Mouse (Mus musculus): ENCODE measurements around the gene Eps8l2.

Eps8l2 gene

DNA sequence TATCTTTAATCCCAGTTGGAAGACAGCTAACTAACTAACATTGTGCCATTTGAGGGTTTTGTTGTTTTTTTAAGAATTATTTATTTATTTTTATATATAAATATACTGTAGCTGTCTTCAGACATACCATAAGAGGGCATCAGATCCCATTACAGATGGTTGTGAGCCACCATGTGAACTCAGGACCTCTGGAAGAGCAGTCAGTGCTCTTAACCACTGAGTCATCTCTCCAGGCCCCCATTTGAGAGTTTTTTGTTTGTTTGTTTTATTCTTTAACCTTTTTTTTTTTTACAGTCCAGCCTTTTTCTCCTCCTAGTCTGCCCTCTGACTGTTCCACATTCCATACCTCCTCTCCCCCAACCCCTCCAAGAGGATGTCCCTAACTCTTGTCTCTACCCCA is 8.0 kb upstream of the Eps8l2 start:
- no peak for DNase-seq (ENCODE audit: low spot score)

DNA sequence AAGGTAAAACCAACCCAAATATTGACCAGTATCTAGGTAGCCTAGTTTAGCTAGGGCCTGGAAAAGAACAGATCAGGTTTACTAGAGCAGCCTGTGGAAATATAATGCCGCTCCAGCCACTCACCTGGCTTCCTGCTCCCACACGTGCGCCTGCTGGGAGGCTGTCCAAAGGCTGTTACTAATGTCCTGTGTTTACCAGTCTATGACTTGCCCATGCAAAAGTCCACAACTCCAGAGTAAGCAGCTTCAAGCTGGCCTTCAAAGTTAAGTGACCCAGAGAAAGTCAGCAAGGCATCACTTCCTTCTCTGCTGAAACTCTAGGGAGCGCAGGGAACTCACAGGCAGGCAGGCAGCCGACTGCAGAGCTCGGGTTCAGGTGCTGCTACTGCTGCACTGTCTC is 6.7 kb upstream of the Eps8l2 start:
- DNase-seq (ENCODE audit: low spot score): no peak

DNA sequence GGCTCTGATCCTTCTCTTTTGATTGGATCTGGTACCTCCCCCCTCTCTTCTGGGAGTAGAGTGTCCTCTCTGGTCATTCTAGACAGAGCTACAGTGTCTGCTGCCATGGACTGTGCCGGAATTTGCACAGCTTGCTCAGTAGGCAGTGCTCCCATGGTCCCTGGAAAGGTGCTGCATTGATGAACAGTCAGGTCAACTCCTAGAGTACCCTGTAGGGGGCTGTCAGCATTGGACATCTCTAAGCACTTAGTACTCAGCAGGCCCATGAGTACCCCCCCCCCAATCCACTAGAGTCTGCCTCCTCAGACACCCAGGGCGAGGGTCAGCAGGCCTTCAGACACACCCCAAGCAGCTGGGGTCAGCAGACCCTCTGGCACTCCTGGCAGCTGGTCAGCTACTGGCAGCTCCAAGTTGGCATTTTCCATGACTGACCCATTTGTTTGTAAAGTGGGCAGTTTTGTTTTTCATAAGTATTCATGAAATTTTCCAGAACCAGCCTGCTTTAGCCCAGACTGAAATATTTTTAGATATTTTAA is 3.6 kb upstream of the Eps8l2 start:
- no peak for DNase-seq (ENCODE audit: low spot score)

DNA sequence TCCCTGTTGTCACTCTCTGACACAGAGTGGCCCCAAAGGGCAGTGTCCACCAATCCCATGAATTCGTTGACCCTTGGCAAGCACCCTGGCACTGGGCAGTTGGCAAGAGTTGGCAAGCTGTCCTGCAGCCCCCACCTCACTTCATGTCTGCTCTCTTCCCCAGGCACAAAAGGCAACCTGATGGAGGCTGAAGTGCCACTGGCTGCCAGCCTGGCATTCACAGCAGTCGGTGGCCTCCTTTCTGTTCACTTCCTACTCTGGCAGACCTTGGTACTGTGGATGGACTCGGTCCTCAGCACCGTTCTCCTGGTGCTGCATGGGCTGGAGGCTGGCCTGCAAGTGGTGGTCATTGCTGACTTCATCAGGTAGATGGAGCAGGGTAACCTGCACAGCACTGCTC is 3.0 kb upstream of the Eps8l2 start:
- DNase-seq (ENCODE audit: low spot score): no peak

DNA sequence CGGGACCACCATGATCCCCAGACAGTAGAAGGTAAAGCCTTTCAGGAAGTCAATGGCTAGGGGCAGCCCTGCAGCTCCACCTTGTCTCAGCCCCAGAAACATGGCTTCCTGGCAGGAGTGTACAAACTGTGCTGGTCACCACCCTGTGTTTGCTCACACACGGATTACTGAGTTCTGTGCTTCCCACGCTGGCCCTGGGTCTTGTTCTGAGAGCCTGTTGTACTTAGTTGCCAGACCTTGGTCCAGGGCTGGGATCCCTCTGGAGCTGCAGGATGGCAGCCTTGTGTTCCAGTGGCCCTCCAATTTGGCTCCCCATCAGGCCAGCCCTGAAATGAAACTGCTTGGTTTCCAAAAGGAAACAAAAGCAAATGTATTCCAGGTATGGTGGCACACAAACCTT is 2.4 kb upstream of the Eps8l2 start:
- no peak for DNase-seq (ENCODE audit: low spot score)

DNA sequence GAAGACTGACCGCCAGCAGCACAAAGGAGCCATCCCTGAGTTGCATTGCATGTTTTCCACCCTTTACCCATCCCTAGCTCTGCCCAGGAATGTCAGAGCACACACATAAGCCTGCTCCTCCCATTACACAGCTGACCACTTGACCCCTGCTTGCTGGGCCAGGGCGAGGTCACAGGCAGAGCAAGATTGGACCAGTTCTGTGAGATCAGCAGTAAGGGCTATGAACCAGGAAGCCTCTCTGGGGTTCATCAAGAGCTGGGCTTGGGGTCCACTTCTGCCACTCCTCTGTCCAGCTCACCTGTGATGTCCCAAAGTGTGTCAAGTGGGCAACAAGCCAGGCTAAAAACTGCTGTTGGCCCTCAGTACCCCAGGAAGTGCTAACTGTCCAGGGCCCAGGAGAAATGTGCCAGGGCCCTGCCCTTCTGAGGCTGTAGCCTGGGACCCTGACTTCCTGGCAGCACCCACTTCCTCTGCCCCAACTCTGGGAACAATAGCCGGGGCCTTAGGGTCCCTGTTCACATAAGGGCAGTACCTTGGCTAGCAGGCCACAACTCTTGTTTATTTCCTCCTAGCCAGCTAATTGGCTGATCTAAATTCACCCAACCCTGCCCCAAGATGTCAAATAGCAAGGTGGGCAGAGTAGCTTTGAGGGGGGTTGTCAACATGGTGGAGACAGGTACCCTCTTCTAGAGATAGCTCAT is 814 bp upstream of the Eps8l2 start:
- DNase-seq (ENCODE audit: low spot score): no peak

DNA sequence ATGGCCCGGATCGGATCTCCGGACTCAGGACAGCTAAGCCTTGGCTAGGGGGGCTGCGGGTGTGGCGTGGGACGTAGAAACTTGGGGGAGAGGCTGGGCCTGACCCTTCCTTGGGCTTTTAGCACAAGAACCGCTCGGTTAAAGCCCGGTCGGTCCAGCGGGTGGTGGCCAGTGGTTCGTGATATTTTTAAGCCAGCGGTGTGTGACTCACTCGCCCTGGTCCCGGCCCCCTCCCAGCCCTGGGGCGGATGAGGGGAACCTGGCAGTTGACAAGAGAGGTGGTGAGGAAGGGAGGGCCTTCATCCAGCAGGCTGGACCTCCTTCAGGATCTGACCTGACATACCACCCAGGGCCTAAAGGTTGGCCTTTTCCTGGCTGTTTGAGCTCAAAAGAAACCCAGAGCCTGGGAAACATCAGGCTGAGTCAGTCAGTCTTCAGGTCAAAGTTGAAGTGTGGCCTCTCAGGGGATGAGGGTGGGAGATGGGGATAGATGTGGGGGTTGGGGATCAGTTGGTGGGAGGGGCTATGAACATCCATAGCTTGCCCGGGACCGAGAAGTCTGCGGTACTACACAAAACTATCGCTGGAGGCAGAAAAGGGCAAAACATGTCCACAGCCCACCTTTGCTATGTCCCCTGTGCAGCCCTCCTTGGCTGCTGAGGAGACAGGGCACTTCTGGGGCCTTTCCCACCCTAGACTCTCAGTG is 688 bp downstream of the Eps8l2 start:
- no peak for DNase-seq (ENCODE audit: low spot score)

DNA sequence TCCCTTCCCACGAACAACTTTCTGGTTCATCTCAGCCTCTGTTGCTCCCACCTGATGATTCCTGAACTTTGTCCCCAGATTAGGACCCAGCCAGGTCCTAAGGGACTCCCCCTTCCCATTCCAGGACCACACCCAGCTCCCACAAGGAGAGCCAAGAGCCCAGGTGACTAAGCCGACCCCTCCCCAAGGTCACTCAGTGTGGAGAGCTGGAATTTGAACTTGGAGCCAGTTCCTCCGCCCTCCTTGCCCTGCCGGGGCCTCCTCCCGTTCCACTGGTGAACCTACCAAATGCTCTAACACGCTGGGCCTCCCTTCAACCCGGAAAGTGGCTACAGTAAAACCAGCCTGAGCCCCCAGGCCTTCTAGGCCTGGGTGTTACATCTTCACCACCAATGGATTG is 1.3 kb downstream of the Eps8l2 start:
- DNase-seq (ENCODE audit: low spot score): no peak

DNA sequence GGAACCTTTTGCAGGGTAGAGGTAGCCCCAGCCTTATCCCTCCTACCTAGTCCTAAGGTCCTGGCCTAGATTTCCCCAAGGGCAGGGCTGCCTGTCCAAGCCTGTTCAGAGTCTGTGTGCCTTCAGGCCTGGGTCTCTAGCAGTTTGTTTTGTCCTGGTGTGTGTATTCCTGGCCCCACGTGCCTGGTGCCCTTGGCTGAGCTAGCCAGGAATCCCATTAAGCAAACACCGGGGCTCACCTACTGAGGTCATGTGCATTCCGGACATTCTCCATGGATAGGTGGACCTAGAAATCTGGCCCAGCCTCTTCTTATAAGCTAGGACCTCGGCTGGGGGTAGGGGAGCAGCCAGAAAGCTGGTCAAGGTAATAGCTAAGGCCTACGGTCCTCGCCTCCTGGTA is 1.8 kb downstream of the Eps8l2 start:
- no peak for DNase-seq (ENCODE audit: low spot score)

DNA sequence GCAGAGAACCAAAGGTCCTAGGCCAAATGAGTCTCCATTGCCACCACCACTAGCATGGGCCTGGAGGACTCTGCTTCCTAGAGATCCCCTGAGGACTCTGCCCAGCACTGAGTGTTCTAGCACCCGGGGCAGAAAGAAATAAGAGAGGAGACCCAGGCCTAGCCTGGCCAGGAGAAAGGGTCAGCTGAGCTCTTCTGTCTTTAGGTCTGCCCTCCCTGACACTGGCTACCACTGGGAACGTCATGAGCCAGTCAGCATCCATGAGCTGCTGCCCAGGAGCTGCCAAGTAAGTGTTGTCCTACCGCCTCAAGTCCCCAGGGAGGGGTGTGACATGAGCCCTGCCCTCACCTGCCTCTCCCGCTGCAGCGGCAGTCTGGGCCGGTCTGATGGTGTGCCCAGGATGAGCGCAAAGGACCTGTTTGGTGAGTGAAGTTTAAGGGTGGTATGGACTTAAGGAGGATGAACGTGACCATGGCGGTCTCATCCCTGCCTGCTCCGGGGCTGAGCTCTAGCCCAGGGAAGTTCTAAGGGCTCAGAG is 3.1 kb downstream of the Eps8l2 start:
- no peak for DNase-seq (ENCODE audit: low spot score)

DNA sequence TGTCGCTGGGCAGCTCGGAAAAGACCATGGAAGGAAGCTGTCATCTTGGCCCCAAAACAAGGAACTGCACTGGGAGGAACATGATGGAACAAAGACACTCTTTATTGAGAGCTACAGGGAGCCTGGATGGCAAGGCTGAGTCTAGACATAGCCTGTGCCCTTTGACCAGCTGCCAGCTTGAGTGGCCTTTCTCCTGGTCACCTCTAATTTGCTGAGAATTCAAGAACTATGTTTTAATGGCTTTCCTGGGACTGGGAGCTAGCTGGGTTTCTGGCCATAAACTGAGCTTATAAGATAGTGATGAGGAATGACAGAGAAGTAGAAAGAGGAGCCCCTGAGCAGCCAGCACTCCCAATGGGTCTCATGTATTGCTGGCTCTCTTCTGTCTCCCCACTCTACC is 4.5 kb downstream of the Eps8l2 start:
- DNase-seq (ENCODE audit: low spot score): no peak

DNA sequence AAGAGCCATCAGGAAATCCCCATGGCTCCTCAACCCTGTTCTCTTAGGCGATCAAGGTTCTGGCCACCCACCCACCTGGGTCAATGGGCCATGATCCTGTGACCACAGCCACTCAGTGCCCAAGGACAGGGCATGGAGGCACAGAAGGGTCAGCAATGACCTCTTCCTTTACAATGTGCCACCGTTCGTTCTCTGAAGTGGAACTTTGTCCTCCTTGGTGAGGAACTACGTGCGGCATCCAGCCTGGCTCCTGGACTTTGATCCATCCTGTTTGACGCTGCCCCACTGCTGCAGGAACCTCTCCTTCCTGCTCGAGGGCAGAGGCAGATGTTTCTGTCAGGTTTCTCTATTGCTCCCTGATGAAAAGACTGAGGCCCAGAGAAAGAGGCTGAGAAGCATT is 5.0 kb downstream of the Eps8l2 start:
- DNase-seq (ENCODE audit: low spot score): no peak

DNA sequence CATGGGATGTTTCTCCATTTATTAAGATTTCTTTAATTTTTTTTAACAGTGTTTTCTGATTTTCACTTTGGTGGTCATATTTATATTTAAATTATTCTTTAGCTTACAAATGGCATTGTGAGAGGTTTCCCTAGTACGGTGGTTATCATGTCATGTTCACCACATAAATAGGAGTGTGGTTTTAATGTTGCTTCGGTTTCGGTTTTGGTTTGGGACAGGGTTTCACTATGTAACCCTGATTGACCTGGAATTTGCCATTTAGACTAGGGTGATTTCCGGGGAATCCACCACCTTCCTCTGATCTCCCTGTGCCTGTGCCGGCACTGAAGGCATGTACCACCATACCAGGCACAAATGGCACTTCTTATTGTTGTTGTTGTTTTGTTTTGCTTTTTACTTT is 6.1 kb downstream of the Eps8l2 start:
- no peak for DNase-seq (ENCODE audit: low spot score)

DNA sequence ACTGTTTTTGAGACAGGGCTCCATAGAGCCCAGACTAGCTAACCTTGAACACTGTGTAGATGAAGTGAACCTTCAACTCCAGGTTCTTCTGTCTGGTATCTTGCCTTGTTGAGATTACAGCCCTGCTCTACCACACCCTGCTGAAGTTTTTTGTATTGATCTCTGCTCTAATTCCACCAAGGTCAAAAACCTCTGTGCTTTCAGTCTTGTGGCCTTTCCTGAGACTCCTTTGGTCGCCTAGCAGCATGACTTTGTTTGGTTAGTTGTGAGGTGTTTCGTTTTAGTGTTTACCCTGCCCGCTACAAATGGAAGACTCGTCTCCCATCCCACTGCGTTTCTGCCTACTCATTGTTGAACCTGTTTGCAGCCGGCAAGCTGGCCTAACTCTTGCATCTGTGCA is 12.4 kb downstream of the Eps8l2 start:
- no peak for DNase-seq (ENCODE audit: low spot score)

DNA sequence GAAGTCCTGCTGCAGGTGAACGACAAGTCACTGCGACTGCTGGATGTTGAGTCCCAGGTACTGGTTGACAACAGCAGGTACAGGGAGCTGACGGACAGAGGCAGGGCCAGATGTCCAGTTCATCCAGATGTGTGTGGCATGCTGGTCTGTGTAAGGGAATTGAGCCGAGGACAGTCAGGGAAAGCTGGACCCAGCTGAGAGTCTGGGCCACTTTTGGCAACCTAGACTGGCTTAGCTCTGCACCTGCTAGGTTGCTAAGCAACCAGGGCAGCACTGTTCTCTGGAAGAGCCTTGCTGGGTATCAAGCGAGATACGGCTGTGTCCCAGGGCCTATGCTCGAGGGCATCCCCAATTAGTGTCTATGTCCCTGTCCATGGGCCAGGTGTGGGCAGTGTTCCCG is 16.4 kb downstream of the Eps8l2 start:
- DNase-seq (ENCODE audit: low spot score): no peak

DNA sequence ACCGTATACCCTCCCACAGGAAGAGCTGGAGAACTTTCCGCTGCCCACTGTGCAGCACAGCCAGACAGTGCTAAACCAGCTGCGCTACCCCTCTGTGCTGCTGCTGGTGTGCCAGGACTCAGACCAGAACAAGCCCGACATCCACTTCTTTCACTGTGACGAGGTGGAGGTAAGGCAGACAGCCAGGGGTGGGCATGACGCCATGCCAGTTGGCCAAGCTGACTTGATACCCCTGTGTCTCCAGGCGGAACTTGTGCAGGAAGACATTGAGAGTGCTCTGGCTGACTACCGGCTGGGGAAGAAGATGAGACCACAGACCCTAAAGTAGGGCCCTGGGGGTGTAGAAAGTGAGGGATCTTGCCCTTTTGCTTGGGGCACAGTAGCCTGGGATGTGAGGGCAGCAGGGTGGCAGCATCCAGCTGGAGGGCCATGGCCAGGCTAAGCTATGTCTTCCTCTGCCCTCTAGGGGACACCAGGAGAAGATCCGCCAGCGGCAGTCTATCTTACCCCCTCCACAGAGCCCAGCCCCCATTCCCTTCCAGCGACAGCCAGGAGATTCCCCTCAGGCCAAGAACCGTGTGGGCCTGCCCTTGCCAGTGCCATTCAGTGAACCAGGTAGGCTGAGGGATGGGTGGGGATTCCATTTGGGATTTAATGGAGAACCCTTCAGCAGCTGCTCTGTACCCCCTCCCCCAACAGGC is 17.1 kb downstream of the Eps8l2 start:
- no peak for DNase-seq (ENCODE audit: low spot score)

DNA sequence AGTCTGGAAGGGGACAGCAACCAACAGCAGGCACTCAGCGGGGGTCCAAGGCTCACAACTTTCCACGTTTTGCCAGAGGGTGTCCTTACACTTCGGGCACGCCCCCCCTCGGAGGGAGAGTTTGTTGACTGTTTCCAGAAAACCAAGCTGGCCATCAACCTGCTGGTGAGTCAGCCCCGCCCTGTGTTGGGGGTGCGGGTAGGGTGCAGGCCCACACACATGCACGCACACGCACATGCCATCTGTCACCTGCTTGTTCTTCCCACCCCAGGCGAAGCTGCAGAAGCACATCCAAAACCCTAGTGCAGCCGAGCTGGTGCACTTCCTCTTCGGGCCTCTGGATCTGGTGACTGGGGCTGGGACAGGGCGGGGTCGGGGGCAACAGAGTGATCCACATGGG is 18.3 kb downstream of the Eps8l2 start:
- no peak for DNase-seq (ENCODE audit: low spot score)

DNA sequence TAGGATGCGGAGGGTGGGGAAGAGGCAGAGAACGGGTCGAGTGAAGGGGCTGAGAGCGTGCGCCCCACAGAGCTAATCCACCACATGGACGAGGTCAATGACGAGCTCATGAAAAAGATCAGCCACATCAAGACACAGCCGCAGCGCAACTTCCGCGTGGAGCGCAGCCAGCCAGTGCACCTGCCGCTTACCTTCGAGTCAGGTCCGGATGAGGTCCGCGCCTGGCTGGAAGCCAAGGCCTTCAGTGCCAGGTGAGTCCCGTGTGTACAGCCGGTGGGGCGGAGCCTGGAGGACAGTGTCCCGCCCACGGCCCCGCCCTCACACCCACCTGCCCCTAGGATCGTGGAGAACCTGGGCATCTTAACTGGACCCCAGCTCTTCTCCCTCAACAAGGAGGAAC is 22.8 kb downstream of the Eps8l2 start:
- no peak for DNase-seq (ENCODE audit: low spot score)

DNA sequence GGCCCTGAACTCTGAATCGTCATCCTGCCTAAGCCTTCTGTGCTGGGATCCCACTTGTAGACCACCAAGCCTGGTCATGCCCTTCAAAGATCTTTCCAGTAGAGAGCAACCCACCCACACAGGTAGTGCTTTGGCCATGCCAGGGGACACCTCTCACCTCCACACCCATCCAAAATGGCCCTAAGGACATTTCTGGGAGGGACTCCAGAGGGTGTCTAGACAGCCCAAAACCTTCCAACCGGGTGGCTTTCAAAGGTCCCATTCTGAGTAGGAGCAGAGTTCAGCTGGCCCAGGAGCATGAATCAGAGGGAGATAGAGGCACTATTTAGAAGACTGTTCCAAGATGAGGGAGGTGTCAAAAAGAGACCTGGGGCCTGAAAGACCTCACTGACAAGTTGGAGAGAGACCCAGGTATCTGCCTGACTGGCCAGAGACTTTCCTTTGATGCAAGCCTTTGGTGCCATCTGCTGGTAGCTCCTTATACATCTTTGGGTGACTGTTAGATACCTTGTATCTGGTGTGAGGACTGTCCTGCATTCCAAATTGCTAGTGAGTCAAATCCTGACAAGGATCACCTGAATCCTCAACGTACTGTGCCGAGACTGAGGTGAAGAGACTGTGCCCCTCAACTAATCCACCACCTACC is 24.5 kb downstream of the Eps8l2 start:
- peak; percentile 91 for DNase-seq (ENCODE audit: low spot score)

DNA sequence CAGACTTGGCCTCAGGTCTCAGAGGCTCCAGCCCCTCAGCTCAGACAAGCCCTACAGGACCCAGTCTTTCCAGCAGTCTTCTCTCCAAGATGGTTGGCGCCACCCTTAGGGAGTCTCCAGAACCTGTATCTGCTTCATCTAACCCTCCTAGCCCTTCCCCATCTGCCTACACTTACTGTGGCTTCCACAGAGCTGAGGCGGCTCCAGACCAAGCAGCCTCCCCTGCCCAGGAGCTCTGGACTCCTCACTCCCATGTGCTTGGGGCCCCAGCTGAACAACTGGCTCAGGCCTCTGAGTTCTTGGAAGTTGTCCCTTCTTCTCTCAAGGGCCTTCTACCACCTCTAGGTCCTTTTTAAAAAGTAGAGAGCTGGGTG is 25.1 kb downstream of the Eps8l2 start:
- no peak for DNase-seq (ENCODE audit: low spot score)

DNA sequence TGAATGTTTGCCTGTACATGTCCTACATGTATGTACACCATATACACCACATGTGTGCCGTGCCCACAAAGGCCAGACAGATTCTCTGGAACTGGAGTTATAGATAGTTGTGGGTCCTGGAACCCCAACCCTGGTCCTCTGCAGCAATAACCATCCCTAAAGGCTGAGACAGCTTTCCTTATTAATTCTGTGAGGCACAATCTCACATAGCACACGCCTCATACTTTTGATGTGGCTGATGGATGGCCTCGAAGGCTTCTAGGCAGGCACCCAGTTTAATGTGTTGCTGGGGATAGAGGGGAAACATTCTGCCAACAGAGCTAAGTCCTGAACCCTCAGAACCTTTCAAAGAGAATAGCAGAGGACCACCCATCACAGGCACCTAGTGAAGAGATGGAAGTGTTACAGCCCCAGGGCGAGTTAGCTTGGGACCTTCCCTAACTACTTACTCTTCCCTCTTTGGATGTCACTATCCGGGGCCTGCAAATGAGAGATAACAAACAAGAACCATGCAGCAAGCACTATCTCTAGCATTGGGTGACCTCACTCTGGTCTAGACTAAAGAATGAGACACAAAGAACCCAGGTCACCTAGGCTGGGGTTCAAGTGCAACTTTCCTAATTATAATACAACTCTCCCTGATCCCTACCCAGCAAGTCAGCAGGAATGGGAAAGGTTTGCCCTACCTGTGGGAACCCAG is 25.8 kb downstream of the Eps8l2 start:
- peak; percentile 85 for DNase-seq (ENCODE audit: low spot score)

DNA sequence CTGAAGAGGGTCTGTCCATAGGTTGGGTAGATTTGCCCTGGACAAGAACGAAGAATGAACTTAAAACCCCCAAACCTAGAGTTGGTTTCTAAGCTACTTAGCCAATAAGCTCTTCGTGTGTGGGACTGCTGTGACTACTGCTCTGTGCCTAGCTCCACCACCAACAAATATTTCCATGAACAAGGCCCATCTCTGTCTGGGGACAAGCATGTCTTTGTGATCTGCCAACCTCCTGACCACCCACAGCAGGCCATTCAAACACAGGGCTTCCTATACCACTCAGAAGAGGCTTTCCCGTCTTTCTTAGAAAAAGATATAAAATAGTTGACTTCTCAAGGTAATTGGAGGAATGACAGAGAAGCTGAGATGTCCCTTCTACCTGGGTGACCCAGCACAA is 26.4 kb downstream of the Eps8l2 start:
- DNase-seq (ENCODE audit: low spot score): peak; percentile 22

Measured in c-Kit-positive CD71-positive TER-119-positive erythroid progenitor cells, embryonic 14.5 days (primary cell).